14 mouse cellular contexts compared by ENCODE assay signal in genomic region chr10:44483116-44483515, GRCm38 (mm10). TPM values are rescaled to one million over a fixed set of nuclear protein-coding genes. Genes with fewer than 3 reads are reported as not detected.
DNase-seq lines count a peak whose midpoint lies in the region; ATAC-seq and TF ChIP-seq lines count a peak whose summit lies in the region.
"Had no signal": no experiment of that assay in that cellular context is flagged by ENCODE, and none has a peak within 500 bp of the region (broad histone marks: within the 10 kb centered on the region; RNA-seq: fewer than 3 reads in every experiment).

No protein-coding gene starts in this region.

- H3K4me2 ChIP-seq in liver, embryonic 12.5 days, result no peak overlapping the region
- H3K4me2 ChIP-seq: hindbrain, embryonic 13.5 days; liver, embryonic 15.5 days had no signal

- H3K36me3 ChIP-seq in spleen, adult 2 months (ENCODE audit: control insufficient read depth, insufficient read depth, low read length), result no peaks in the 10 kb centered on the region
- no peaks in the 10 kb centered on the region for H3K36me3 ChIP-seq in liver, embryonic 12.5 days
- H3K36me3 ChIP-seq: heart, embryonic 10.5 days; hindbrain, embryonic 13.5 days; liver, embryonic 15.5 days had no signal

- DNase-seq in spleen, adult 2 months (ENCODE audit: low read depth in 1 of 2, low spot score in 2 of 2), result peak; percentile 19 to 39
- DNase-seq in spleen, postnatal 4 days (ENCODE audit: low spot score in 2 of 2), result no peak
- DNase-seq in T-cell, adult 2 months (ENCODE audit: low spot score), result peak; percentile 81
- peak; percentile 49 for DNase-seq in thymus, postnatal 4 days
- no peak for DNase-seq in frontal cortex, postnatal 25 days (ENCODE audit: low spot score in 2 of 2)
- no peak for DNase-seq in ovary, postnatal 36 days (ENCODE audit: low spot score)
- DNase-seq: cerebellum, postnatal 14 days; midbrain, embryonic 14.5 days had no signal

- TF ChIP-seq POLR2A in spleen, adult 2 months (IDR thresholded peaks at IDR 0.05; ENCODE audit: low read depth, low read length), result no peak

- H3K4me3 ChIP-seq in spleen, adult 2 months (ENCODE audit: extremely low read depth, insufficient read depth, insufficient read length), result no peak overlapping the region
- no peak overlapping the region for H3K4me3 ChIP-seq in liver, embryonic 12.5 days
- H3K4me3 ChIP-seq: heart, embryonic 10.5 days; hindbrain, embryonic 13.5 days; liver, embryonic 15.5 days had no signal

- H3K9ac ChIP-seq in liver, embryonic 12.5 days, result no peak overlapping the region
- H3K9ac ChIP-seq: hindbrain, embryonic 13.5 days; liver, embryonic 15.5 days had no signal

- peak; percentile 90 for ATAC-seq in megakaryocyte, adult 5-6 weeks (ENCODE audit: poor library complexity, severe bottlenecking)
- no peak for ATAC-seq in liver, embryonic 12.5 days

- WGBS in spleen, adult 2 months, result 34% methylated on average over 6 of the region's 6 CpGs
- 55% methylated on average over 6 of the region's 6 CpGs for WGBS in liver, embryonic 12.5 days (ENCODE audit: insufficient replicate concordance)

- H3K4me1 ChIP-seq in spleen, adult 2 months (ENCODE audit: control insufficient read depth, insufficient read depth, insufficient read length), result peaks cover 9% of the 10 kb centered on the region
- no peaks in the 10 kb centered on the region for H3K4me1 ChIP-seq in liver, embryonic 12.5 days
- H3K4me1 ChIP-seq: liver, embryonic 15.5 days had no signal

- H3K27ac ChIP-seq in spleen, adult 2 months (ENCODE audit: insufficient read depth, low read length), result no peak overlapping the region
- no peak overlapping the region for H3K27ac ChIP-seq in liver, embryonic 12.5 days
- H3K27ac ChIP-seq: heart, embryonic 10.5 days; hindbrain, embryonic 13.5 days; kidney, postnatal 0 days; liver, embryonic 15.5 days had no signal

- no peaks in the 10 kb centered on the region for H3K27me3 ChIP-seq in spleen, adult 2 months (ENCODE audit: control insufficient read depth, insufficient read depth, low read length)
- H3K27me3 ChIP-seq in liver, embryonic 12.5 days (replicated peaks), result peaks cover 16% of the 10 kb centered on the region
- H3K27me3 ChIP-seq: liver, embryonic 15.5 days had no signal

- no peaks in the 10 kb centered on the region for H3K9me3 ChIP-seq in liver, embryonic 12.5 days (replicated peaks)
- H3K9me3 ChIP-seq: heart, embryonic 10.5 days; hindbrain, embryonic 13.5 days; liver, embryonic 15.5 days had no signal

- no peak for TF ChIP-seq CTCF in spleen, adult 2 months (IDR thresholded peaks at IDR 0.05; ENCODE audit: extremely low read depth, insufficient read depth, insufficient read length, insufficient replicate concordance)

RNA-seq across cellular contexts. Expression of gene Prdm1, which starts 45.2 kb away (rescaled TPM):
- polyA plus RNA-seq in spleen, adult 2 months (2012; rRNA removed), result 2.8 and 4.1 TPM in 2 replicates
- 1.9 and 2.2 TPM in 2 replicates for total RNA-seq in megakaryocyte, adult 5-6 weeks (2015)
- total RNA-seq in megakaryocyte, adult 5-6 weeks (2017), result 1.1 and 2.0 TPM in 2 replicates
- 0.26 and 0.41 TPM in 2 replicates for polyA plus RNA-seq in liver, embryonic 12.5 days (2016; fragmentation: Nextera tagmentation; extraction: Ambion mirVana)

Comparison
In these comparisons a context has a peak if more than half of its experiments do, and no peak if none do; other contexts are left out.
1. DNase-seq: peak in spleen, adult 2 months (2 of 2), T-cell, adult 2 months (single experiment) and thymus, postnatal 4 days (single experiment); none in spleen, postnatal 4 days (0 of 2), frontal cortex, postnatal 25 days (0 of 2) and ovary, postnatal 36 days (single experiment).